In genomic region chr19:29534030-29534429, GRCm38 (mm10) we compare ENCODE assay signal across 26 mouse cellular contexts. TPM values are rescaled to one million over a fixed set of nuclear protein-coding genes. Genes with fewer than 3 reads are reported as not detected.
A peak's percentile ranks its signal among the peaks of the same experiment; 100 is the strongest.
DNase-seq lines count a peak whose midpoint lies in the region; ATAC-seq and TF ChIP-seq lines count a peak whose summit lies in the region.
"Had no signal": no experiment of that assay in that cellular context is flagged by ENCODE, and none has a peak within 500 bp of the region (broad histone marks: within the 10 kb centered on the region; RNA-seq: fewer than 3 reads in every experiment).

No protein-coding gene starts in this region.

- H3K4me1 ChIP-seq in limb, embryonic 14.5 days (ENCODE audit: control insufficient read depth, insufficient read depth, low read length), result no peaks in the 10 kb centered on the region; the same call in 1 of the 2 replicates
- no peaks in the 10 kb centered on the region for H3K4me1 ChIP-seq in limb, embryonic 10.5 days
- H3K4me1 ChIP-seq: forebrain, embryonic 13.5 days; heart, embryonic 12.5 days; intestine, embryonic 15.5 days; midbrain, embryonic 10.5 days; midbrain, embryonic 15.5 days; neural tube, embryonic 15.5 days; stomach, embryonic 15.5 days had no signal

- peak; percentile 41 to 55 for DNase-seq in heart, adult 18-20 months
- DNase-seq in heart, postnatal 25 days (ENCODE audit: low spot score), result no peak
- peak; percentile 11 for DNase-seq in limb, embryonic 14.5 days (ENCODE audit: low spot score)
- DNase-seq in limb, embryonic 10.5 days (ENCODE audit: low spot score), result no peak
- peak; percentile 29 for DNase-seq in lung, postnatal 10 days
- DNase-seq in lung, postnatal 4 days, result no peak
- DNase-seq in adrenal gland, adult 8-10 months, result no peak
- DNase-seq: adrenal gland, postnatal 36 days; cerebellum, adult 2 months; cerebellum, postnatal 14 days; gastrocnemius, postnatal 25 days; kidney, adult 2 months; layer of hippocampus, postnatal 36 days; left cerebral cortex, postnatal 4 days; retina, postnatal 1 day; right cerebral cortex, postnatal 14 days had no signal

- no peak overlapping the region for H3K27ac ChIP-seq in limb, embryonic 14.5 days (replicated peaks; ENCODE audit: low read depth, low read length)
- H3K27ac ChIP-seq in limb, embryonic 10.5 days, result no peak overlapping the region
- H3K27ac ChIP-seq: forebrain, embryonic 13.5 days; intestine, embryonic 15.5 days; midbrain, embryonic 10.5 days; midbrain, embryonic 15.5 days; neural tube, embryonic 15.5 days; stomach, embryonic 15.5 days had no signal

- peaks cover 3% of the 10 kb centered on the region for H3K9me3 ChIP-seq in limb, embryonic 14.5 days (ENCODE audit: control insufficient read depth, low read length)
- no peaks in the 10 kb centered on the region for H3K9me3 ChIP-seq in limb, embryonic 10.5 days (replicated peaks)
- H3K9me3 ChIP-seq: intestine, embryonic 15.5 days; midbrain, embryonic 15.5 days; stomach, embryonic 15.5 days had no signal

- H3K36me3 ChIP-seq in limb, embryonic 14.5 days (ENCODE audit: control insufficient read depth, insufficient read depth, low read length), result peaks cover 33% of the 10 kb centered on the region
- peaks cover 50% of the 10 kb centered on the region for H3K36me3 ChIP-seq in limb, embryonic 10.5 days

- intact Hi-C loops in heart, postnatal 25 days (cut with DNase I), result no loop called here

- H3K4me2 ChIP-seq in limb, embryonic 14.5 days (replicated peaks; ENCODE audit: low read depth, low read length, severe bottlenecking), result no peak overlapping the region
- H3K4me2 ChIP-seq: forebrain, embryonic 13.5 days; heart, embryonic 12.5 days; intestine, embryonic 15.5 days; liver, embryonic 11.5 days; midbrain, embryonic 15.5 days; neural tube, embryonic 15.5 days; stomach, embryonic 15.5 days had no signal

- H3K27me3 ChIP-seq in limb, embryonic 14.5 days (ENCODE audit: control insufficient read depth, insufficient read depth, low read length), result no peaks in the 10 kb centered on the region
- H3K27me3 ChIP-seq in limb, embryonic 10.5 days (ENCODE audit: low read depth, poor library complexity, severe bottlenecking), result no peaks in the 10 kb centered on the region
- H3K27me3 ChIP-seq: forebrain, embryonic 13.5 days; heart, embryonic 12.5 days; intestine, embryonic 15.5 days; midbrain, embryonic 15.5 days; neural tube, embryonic 15.5 days; stomach, embryonic 15.5 days had no signal

- 85% methylated on average over 5 of the region's 5 CpGs for WGBS in limb, embryonic 14.5 days
- 90% methylated on average over 5 of the region's 5 CpGs for WGBS in limb, embryonic 10.5 days

- no peak overlapping the region for H3K9ac ChIP-seq in limb, embryonic 14.5 days (ENCODE audit: low read depth, low read length, severe bottlenecking)
- H3K9ac ChIP-seq: forebrain, embryonic 13.5 days; heart, embryonic 12.5 days; intestine, embryonic 15.5 days; midbrain, embryonic 15.5 days; neural tube, embryonic 15.5 days; stomach, embryonic 15.5 days had no signal

- no peak for ATAC-seq in limb, embryonic 14.5 days (ENCODE audit: low FRiP score, low read depth)
- ATAC-seq: CD4-positive, CD25-positive, alpha-beta regulatory T cell, adult 4 months; forebrain, embryonic 13.5 days; hindbrain, embryonic 16.5 days; intestine, embryonic 15.5 days; midbrain, embryonic 15.5 days had no signal

- H3K4me3 ChIP-seq in limb, embryonic 14.5 days (replicated peaks; ENCODE audit: low read length), result no peak overlapping the region
- H3K4me3 ChIP-seq in limb, embryonic 10.5 days, result no peak overlapping the region
- H3K4me3 ChIP-seq: forebrain, embryonic 13.5 days; heart, embryonic 12.5 days; intestine, embryonic 15.5 days; midbrain, embryonic 10.5 days; midbrain, embryonic 15.5 days; neural tube, embryonic 15.5 days; stomach, embryonic 15.5 days had no signal

- TF ChIP-seq POLR2A in limb, embryonic 14.5 days (IDR thresholded peaks at IDR 0.05; ENCODE audit: borderline replicate concordance, extremely low read depth, insufficient read depth, insufficient read length), result no peak

RNA-seq across cellular contexts. Expression of gene Ric1, which starts 11.9 kb away (rescaled TPM):
- 10 to 100 TPM; 17.5 to 17.9 TPM for total RNA-seq in heart, adult 18-20 months (2021)
- total RNA-seq in heart, postnatal 25 days (2021), result 10 to 100 TPM; 20.0 to 23.8 TPM
- 31.4 and 35.7 TPM in 2 replicates for polyA plus RNA-seq in limb, embryonic 14.5 days (2012; rRNA removed)
- polyA plus RNA-seq in limb, embryonic 14.5 days (2014; fragmentation: Nextera tagmentation; extraction: Ambion mirVana), result 22.7 and 27.8 TPM in 2 replicates
- 15.5 and 19.5 TPM in 2 replicates for polyA plus RNA-seq in limb, embryonic 10.5 days (2016; fragmentation: Nextera tagmentation; extraction: Ambion mirVana)
- 10 to 100 TPM; 27.0 to 31.7 (median 29.5) TPM for total RNA-seq in adrenal gland, adult 8-10 months (2022)

Comparison
In these comparisons a context has a peak if more than half of its experiments do, and no peak if none do; other contexts are left out.
1. DNase-seq: peak in heart, adult 18-20 months (2 of 2), limb, embryonic 14.5 days (single experiment) and lung, postnatal 10 days (single experiment); none in heart, postnatal 25 days (single experiment), limb, embryonic 10.5 days (single experiment), lung, postnatal 4 days (0 of 2) and adrenal gland, adult 8-10 months (single experiment).